In genomic region chr12:113100448-113101076, GRCm38 (mm10) we compare ENCODE assay signal across 8 mouse cellular contexts. TPM values are rescaled to one million over a fixed set of nuclear protein-coding genes. Genes with fewer than 3 reads are reported as not detected.
DNase-seq lines count a peak whose midpoint lies in the region; ATAC-seq and TF ChIP-seq lines count a peak whose summit lies in the region.

No protein-coding gene starts in this region.

- 0 out of 2 replicates have a peak overlapping the region, but pooled peaks have one; percentile 25 for H3K9ac ChIP-seq in embryonic facial prominence, embryonic 14.5 days (ENCODE audit: low read depth, low read length)
- H3K9ac ChIP-seq in hindbrain, embryonic 16.5 days (ENCODE audit: low read depth, low read length): peak overlapping the region; percentile 27; the same call in 1 of the 2 replicates
- H3K9ac ChIP-seq in neural tube, embryonic 13.5 days: peak overlapping the region; percentile 100; the same call in 1 of the 2 replicates

- H3K27me3 ChIP-seq in embryonic facial prominence, embryonic 14.5 days (replicated peaks; ENCODE audit: control insufficient read depth, insufficient read depth, low read length): no peaks in the 10 kb centered on the region
- no peaks in the 10 kb centered on the region for H3K27me3 ChIP-seq in hindbrain, embryonic 16.5 days (replicated peaks; ENCODE audit: control insufficient read depth, insufficient read depth, low read length)
- no peaks in the 10 kb centered on the region for H3K27me3 ChIP-seq in neural tube, embryonic 13.5 days

- no peak for TF ChIP-seq CTCF in left cerebral cortex, adult 2 months (IDR thresholded peaks at IDR 0.05)

- ATAC-seq in embryonic facial prominence, embryonic 14.5 days (ENCODE audit: low read depth): no peak
- no peak for ATAC-seq in hindbrain, embryonic 16.5 days
- no peak for ATAC-seq in neural tube, embryonic 13.5 days (ENCODE audit: low read depth)
- no peak for ATAC-seq in erythroid progenitor cell, adult 5-6 weeks (replicated peaks; ENCODE audit: low FRiP score, poor library complexity, severe bottlenecking)

- H3K27ac ChIP-seq in left cerebral cortex, adult 2 months: peak overlapping the region; percentile 32; the same call in 1 of the 2 replicates
- no peak overlapping the region for H3K27ac ChIP-seq in embryonic facial prominence, embryonic 14.5 days (replicated peaks; ENCODE audit: low read depth, low read length)
- H3K27ac ChIP-seq in hindbrain, embryonic 16.5 days (ENCODE audit: low read depth, low read length): peak overlapping the region; percentile 25; the same call in 1 of the 2 replicates
- H3K27ac ChIP-seq in neural tube, embryonic 13.5 days (replicated peaks): 0 out of 2 replicates have a peak overlapping the region, but pooled peaks have one; percentile 9

- DNase-seq in left cerebral cortex, adult 2 months (ENCODE audit: extremely low spot score in 1 of 2, low spot score in 2 of 2): no peak
- DNase-seq in left cerebral cortex, adult 11 months (ENCODE audit: low spot score): no peak
- peak; percentile 37 for DNase-seq in Muller cell, postnatal 12 days (ENCODE audit: inconsistent ontology term)
- no peak for DNase-seq in embryonic facial prominence, embryonic 14.5 days (ENCODE audit: low spot score)
- DNase-seq in spleen, postnatal 36 days (ENCODE audit: low spot score in 2 of 2): no peak

- peaks cover 12% of the 10 kb centered on the region for H3K4me1 ChIP-seq in embryonic facial prominence, embryonic 14.5 days (ENCODE audit: control insufficient read depth, insufficient read depth, low read length)
- peaks cover 38% of the 10 kb centered on the region for H3K4me1 ChIP-seq in hindbrain, embryonic 16.5 days (ENCODE audit: control insufficient read depth, insufficient read depth, low read depth, low read length)
- peaks cover 60% of the 10 kb centered on the region for H3K4me1 ChIP-seq in neural tube, embryonic 13.5 days (replicated peaks)

- intact Hi-C loops in left cerebral cortex, adult 2 months (cut with DNase I): loop anchor here (5.0 kb wide), 1 partner anchor 98 kb away; the partner anchor contains the start of gene Brf1

- no peak overlapping the region for H3K4me2 ChIP-seq in embryonic facial prominence, embryonic 14.5 days (ENCODE audit: low read depth, low read length)
- H3K4me2 ChIP-seq in hindbrain, embryonic 16.5 days (ENCODE audit: low read length): no peak overlapping the region
- peak overlapping the region; percentile 94; the same call in 1 of the 2 replicates for H3K4me2 ChIP-seq in neural tube, embryonic 13.5 days

- H3K9me3 ChIP-seq in embryonic facial prominence, embryonic 14.5 days (ENCODE audit: control insufficient read depth, low read length): no peaks in the 10 kb centered on the region
- H3K9me3 ChIP-seq in hindbrain, embryonic 16.5 days (ENCODE audit: control insufficient read depth, low read length): no peaks in the 10 kb centered on the region
- no peaks in the 10 kb centered on the region for H3K9me3 ChIP-seq in neural tube, embryonic 13.5 days

- 75% methylated on average over 5 of the region's 5 CpGs for WGBS in embryonic facial prominence, embryonic 14.5 days
- 69% methylated on average over 5 of the region's 5 CpGs for WGBS in hindbrain, embryonic 16.5 days
- WGBS in neural tube, embryonic 13.5 days: 78% methylated on average over 5 of the region's 5 CpGs

- H3K36me3 ChIP-seq in embryonic facial prominence, embryonic 14.5 days (ENCODE audit: control insufficient read depth, insufficient read depth, low read length): peaks cover 11% of the 10 kb centered on the region; the same call in 1 of the 2 replicates
- no peaks in the 10 kb centered on the region for H3K36me3 ChIP-seq in hindbrain, embryonic 16.5 days (ENCODE audit: control insufficient read depth, insufficient read depth, low read length)
- H3K36me3 ChIP-seq in neural tube, embryonic 13.5 days: no peaks in the 10 kb centered on the region

- H3K4me3 ChIP-seq in left cerebral cortex, adult 2 months: no peak overlapping the region
- no peak overlapping the region for H3K4me3 ChIP-seq in embryonic facial prominence, embryonic 14.5 days (ENCODE audit: low read depth, low read length)
- H3K4me3 ChIP-seq in hindbrain, embryonic 16.5 days (ENCODE audit: low read length): no peak overlapping the region
- no peak overlapping the region for H3K4me3 ChIP-seq in neural tube, embryonic 13.5 days

RNA-seq across cellular contexts. Expression of gene Mta1, which starts 2.5 kb away (rescaled TPM):
- total RNA-seq in left cerebral cortex, adult 2 months (2021): 10 to 100 TPM; 72.9 to 76.5 TPM
- polyA plus RNA-seq in embryonic facial prominence, embryonic 14.5 days (2014; fragmentation: Nextera tagmentation; extraction: Ambion mirVana): 19.8 and 21.3 TPM in 2 replicates
- 13.4 and 14.6 TPM in 2 replicates for polyA plus RNA-seq in hindbrain, embryonic 16.5 days (2015; fragmentation: Nextera tagmentation; extraction: Ambion mirVana)
- polyA plus RNA-seq in neural tube, embryonic 13.5 days (2015; fragmentation: Nextera tagmentation; extraction: Ambion mirVana): 14.8 and 15.1 TPM in 2 replicates
- 27.2 and 40.4 TPM in 2 replicates for total RNA-seq in erythroid progenitor cell, adult 5-6 weeks (2015; ENCODE audit: low replicate concordance)
- total RNA-seq in erythroid progenitor cell, adult 5-6 weeks (2017; ENCODE audit: low replicate concordance): 17.6 and 21.6 TPM in 2 replicates

RNA-seq across cellular contexts. Expression of gene Tex22, which starts 26.3 kb away (rescaled TPM):
- total RNA-seq in left cerebral cortex, adult 2 months (2021): under 1 TPM; 0.42 to 0.45 TPM
- polyA plus RNA-seq in embryonic facial prominence, embryonic 14.5 days (2014; fragmentation: Nextera tagmentation; extraction: Ambion mirVana): not detected in 2 replicates
- polyA plus RNA-seq in hindbrain, embryonic 16.5 days (2015; fragmentation: Nextera tagmentation; extraction: Ambion mirVana): not detected in 2 replicates
- polyA plus RNA-seq in neural tube, embryonic 13.5 days (2015; fragmentation: Nextera tagmentation; extraction: Ambion mirVana): not detected in 2 replicates
- not detected in 2 replicates for total RNA-seq in erythroid progenitor cell, adult 5-6 weeks (2015; ENCODE audit: low replicate concordance)
- not detected in 2 replicates for total RNA-seq in erythroid progenitor cell, adult 5-6 weeks (2017; ENCODE audit: low replicate concordance)

RNA-seq across cellular contexts. Expression of gene Crip2, which starts 39.5 kb away (rescaled TPM):
- 100 to 1,000 TPM; 143 to 148 TPM for total RNA-seq in left cerebral cortex, adult 2 months (2021)
- 154 and 185 TPM in 2 replicates for polyA plus RNA-seq in embryonic facial prominence, embryonic 14.5 days (2014; fragmentation: Nextera tagmentation; extraction: Ambion mirVana)
- 342 and 346 TPM in 2 replicates for polyA plus RNA-seq in hindbrain, embryonic 16.5 days (2015; fragmentation: Nextera tagmentation; extraction: Ambion mirVana)
- 301 and 350 TPM in 2 replicates for polyA plus RNA-seq in neural tube, embryonic 13.5 days (2015; fragmentation: Nextera tagmentation; extraction: Ambion mirVana)
- 22.7 and 54.1 TPM in 2 replicates for total RNA-seq in erythroid progenitor cell, adult 5-6 weeks (2015; ENCODE audit: low replicate concordance)
- total RNA-seq in erythroid progenitor cell, adult 5-6 weeks (2017; ENCODE audit: low replicate concordance): 16.0 and 29.5 TPM in 2 replicates

RNA-seq across cellular contexts. Expression of gene Crip1, which starts 45.6 kb away (rescaled TPM):
- total RNA-seq in left cerebral cortex, adult 2 months (2021): 10 to 100 TPM; 14.4 to 15.0 TPM
- 408 and 507 TPM in 2 replicates for polyA plus RNA-seq in embryonic facial prominence, embryonic 14.5 days (2014; fragmentation: Nextera tagmentation; extraction: Ambion mirVana)
- 29.8 and 40.7 TPM in 2 replicates for polyA plus RNA-seq in hindbrain, embryonic 16.5 days (2015; fragmentation: Nextera tagmentation; extraction: Ambion mirVana)
- polyA plus RNA-seq in neural tube, embryonic 13.5 days (2015; fragmentation: Nextera tagmentation; extraction: Ambion mirVana): 66.3 and 74.9 TPM in 2 replicates
- total RNA-seq in erythroid progenitor cell, adult 5-6 weeks (2015; ENCODE audit: low replicate concordance): 106 and 143 TPM in 2 replicates
- 93.8 and 176 TPM in 2 replicates for total RNA-seq in erythroid progenitor cell, adult 5-6 weeks (2017; ENCODE audit: low replicate concordance)

RNA-seq across cellular contexts. Expression of gene Tedc1, which starts 55.7 kb away (rescaled TPM):
- 1 to 10 TPM; 1.7 to 2.2 TPM for total RNA-seq in left cerebral cortex, adult 2 months (2021)
- 19.8 and 23.5 TPM in 2 replicates for polyA plus RNA-seq in embryonic facial prominence, embryonic 14.5 days (2014; fragmentation: Nextera tagmentation; extraction: Ambion mirVana)
- polyA plus RNA-seq in hindbrain, embryonic 16.5 days (2015; fragmentation: Nextera tagmentation; extraction: Ambion mirVana): 14.5 and 18.3 TPM in 2 replicates
- polyA plus RNA-seq in neural tube, embryonic 13.5 days (2015; fragmentation: Nextera tagmentation; extraction: Ambion mirVana): 17.1 and 18.7 TPM in 2 replicates
- total RNA-seq in erythroid progenitor cell, adult 5-6 weeks (2015; ENCODE audit: low replicate concordance): 11.3 and 18.7 TPM in 2 replicates
- 18.9 and 38.9 TPM in 2 replicates for total RNA-seq in erythroid progenitor cell, adult 5-6 weeks (2017; ENCODE audit: low replicate concordance)

Comparison
In these comparisons a context has a peak if more than half of its experiments do, and no peak if none do; other contexts are left out.
1. H3K9ac ChIP-seq: peak in every context shown above with its lines; median percentile 100 in neural tube, embryonic 13.5 days; 27 in hindbrain, embryonic 16.5 days; 25 in embryonic facial prominence, embryonic 14.5 days.